Mouse (Mus musculus) liver, postnatal 0 days (tissue): ENCODE data around the gene Bysl.

Source experiments
- CTCF ChIP-seq: sonication (generic); IDR thresholded peaks from 2 replicates; pipeline ENCODE4 v1.5.1; 2016; ENCODE audit warnings: antibody characterized with exemption, low read depth
- EP300 ChIP-seq: IDR thresholded peaks from 2 replicates; pipeline ENCODE4 v1.6.1; 2016; ENCODE audit warnings: antibody characterized with exemption, low read depth, mild to moderate bottlenecking

GRCm38 (mm10) chr17:47642992-47643391 is 31.7 kb upstream of the Bysl start:
- no peak for TF ChIP-seq EP300
- TF ChIP-seq CTCF: peak; percentile 39
